Mouse (Mus musculus) layer of hippocampus, adult 2 months (tissue): ENCODE results near the gene Wipf1. TPM values are rescaled to one million over a fixed set of nuclear protein-coding genes. Genes with fewer than 3 reads are reported as not detected.
"Not testable (repeated sequence)": the region's sequence is repeated elsewhere in the genome, so short reads cannot be mapped to it uniquely, and the experiment has no call there.

Experiments used
- DNase-seq, 2 experiments: peaks; one replicate each; pipeline ENCODE4 v3.0.0; 2022; ENCODE audit warnings: low spot score in 2 of 2
- H3K27ac ChIP-seq: fragments of 200-600 bp; 2 replicates; pipeline ENCODE4 v1.8.1; 2022
- H3K4me3 ChIP-seq: fragments of 200-600 bp; 2 replicates; pipeline ENCODE4 v1.8.1; 2022; ENCODE audit warnings: mild to moderate bottlenecking
- CTCF ChIP-seq: fragments of 200-600 bp; conservative IDR thresholded peaks from 2 replicates; pipeline ENCODE4 v1.8.1; 2022; ENCODE audit warnings: antibody characterized with exemption, mild to moderate bottlenecking, moderate library complexity
- total RNA-seq, 2 experiments: library from RNA; stranded (reverse); gene quantifications; 2 replicates each; pipeline ENCODE4 v1.2.3; 2021

The Wipf1 gene
- total RNA-seq, 2 experiments from 2014 or later = 8.1 to 10.0 TPM

GRCm38 (mm10) chr2:73560899-73561664, 31.5 kb upstream of the Wipf1 start:
- Histone ChIP-seq H3K4me3 (peak overlapping the region; percentile 36; the same call in 1 of the 2 replicates), H3K27ac (no peak overlapping the region)
- no peak for DNase-seq

DNA sequence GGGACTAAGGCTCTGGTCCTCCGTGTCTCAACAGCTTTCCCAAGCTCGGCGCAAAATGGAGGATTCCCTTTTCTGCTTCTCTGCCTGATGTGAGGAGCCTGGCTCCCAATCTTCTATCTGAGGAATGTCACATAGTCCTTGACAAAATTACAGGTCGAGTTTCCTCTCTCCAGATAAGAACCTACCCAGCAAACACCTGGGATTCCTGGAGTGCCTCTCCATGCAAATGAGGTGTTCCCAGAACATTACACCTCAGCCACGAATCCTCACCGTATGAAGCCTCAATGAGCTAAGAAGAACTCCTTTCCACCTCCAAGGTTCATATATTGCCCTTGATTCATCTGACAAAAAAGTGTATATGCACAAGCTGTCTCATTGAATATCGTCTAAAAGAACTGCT, 30.9 kb upstream of the Wipf1 start:
- TF ChIP-seq CTCF = no peak
- no peak overlapping the region for H3K27ac ChIP-seq
- no peak overlapping the region for H3K4me3 ChIP-seq
- DNase-seq = no peak

More at GRCm38 (mm10) chr2:73560899-73561664, 31.5 kb upstream of the Wipf1 start:
- no peak for TF ChIP-seq CTCF

DNA sequence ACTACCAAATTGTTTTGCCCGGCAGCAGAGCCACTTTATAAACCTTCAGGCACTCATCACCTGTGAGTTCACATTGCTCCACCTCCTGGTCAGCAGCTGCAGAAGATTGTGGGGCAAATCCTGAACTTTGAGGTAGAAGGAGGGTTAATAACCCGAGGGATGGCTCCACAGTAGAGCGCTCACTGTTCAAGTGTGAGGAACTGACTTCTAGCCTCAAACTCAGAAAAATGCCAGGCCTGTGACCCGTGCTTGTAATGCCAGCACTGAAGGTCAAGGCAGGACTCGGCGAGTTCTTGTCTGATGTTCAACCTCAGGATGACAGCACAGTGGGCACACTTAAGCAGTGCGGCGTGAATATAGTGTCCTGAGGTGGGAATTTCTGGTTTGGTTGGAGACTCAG, 28.4 kb upstream of the Wipf1 start:
- no peak overlapping the region for H3K27ac ChIP-seq
- H3K4me3 ChIP-seq = no peak overlapping the region
- DNase-seq = no peak
- TF ChIP-seq CTCF = no peak

GRCm38 (mm10) chr2:73557061-73557460, 27.5 kb upstream of the Wipf1 start:
- not testable (repeated sequence) for DNase-seq, H3K27ac ChIP-seq, H3K4me3 ChIP-seq

GRCm38 (mm10) chr2:73554389-73554788, 24.9 kb upstream of the Wipf1 start:
- Histone ChIP-seq H3K4me3 (no peak overlapping the region), H3K27ac (no peak overlapping the region)
- no peak for DNase-seq
- no peak for TF ChIP-seq CTCF

DNA sequence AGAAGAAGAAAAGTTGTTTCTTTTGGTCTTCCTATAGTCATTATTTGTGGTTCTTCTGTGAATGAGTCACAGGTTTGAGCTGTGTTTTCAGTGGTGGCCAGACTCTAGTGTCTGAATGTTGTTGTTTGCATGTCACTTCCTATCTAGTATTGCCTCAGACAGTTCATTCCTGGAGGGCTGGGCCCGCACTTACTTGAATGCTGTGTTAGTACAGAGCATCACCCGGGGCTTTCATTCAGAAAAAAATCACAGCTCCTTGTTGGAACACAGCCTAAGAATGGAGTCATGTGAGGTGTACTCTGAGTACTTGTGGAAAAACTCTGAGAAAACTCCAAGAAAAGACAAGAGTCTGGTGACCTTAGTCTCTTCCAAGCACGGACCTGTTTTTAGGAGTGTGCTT, 23.4 kb upstream of the Wipf1 start:
- DNase-seq = no peak
- no peak overlapping the region for H3K27ac ChIP-seq
- H3K4me3 ChIP-seq = no peak overlapping the region
- no peak for TF ChIP-seq CTCF

- peak in 1 of 2 experiments; percentile 53 for DNase-seq
- peak overlapping the region; percentile 34 for H3K4me3 ChIP-seq
- peak; percentile 91 for TF ChIP-seq CTCF
- 0 out of 2 replicates have a peak overlapping the region, but pooled peaks have one; percentile 19 for H3K27ac ChIP-seq
Measured at GRCm38 (mm10) chr2:73550725-73551124, 21.2 kb upstream of the Wipf1 start.

GRCm38 (mm10) chr2:73548542-73548941, 19.0 kb upstream of the Wipf1 start:
- Histone ChIP-seq H3K4me3 (no peak overlapping the region), H3K27ac (no peak overlapping the region)
- TF ChIP-seq CTCF = no peak
- no peak for DNase-seq

DNA sequence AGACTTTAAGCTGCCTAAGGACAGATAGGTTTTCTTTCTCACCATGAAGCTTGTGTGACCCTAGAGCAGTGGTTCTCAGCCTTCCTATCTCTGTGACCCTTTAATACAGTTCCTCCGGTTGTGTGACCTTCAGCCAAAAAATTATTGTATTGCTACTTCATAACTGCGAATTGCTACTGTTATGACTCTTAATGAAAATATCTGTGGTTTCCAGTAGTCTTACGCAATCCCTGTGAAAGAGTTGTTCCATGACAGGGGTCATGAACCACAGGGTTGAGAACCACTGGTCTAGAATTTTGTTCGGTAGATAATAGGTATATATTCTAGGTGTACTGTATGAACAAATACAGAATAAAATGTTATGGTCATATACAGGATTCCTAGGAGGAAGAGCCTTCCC, 17.7 kb upstream of the Wipf1 start:
- no peak overlapping the region for H3K4me3 ChIP-seq
- no peak for TF ChIP-seq CTCF
- no peak overlapping the region for H3K27ac ChIP-seq
- DNase-seq = no peak

GRCm38 (mm10) chr2:73545556-73545955, 16.0 kb upstream of the Wipf1 start:
- Histone ChIP-seq H3K27ac (no peak overlapping the region), H3K4me3 (no peak overlapping the region)
- DNase-seq = no peak
- no peak for TF ChIP-seq CTCF

GRCm38 (mm10) chr2:73540450-73541162, 11.1 kb upstream of the Wipf1 start:
- no peak for TF ChIP-seq CTCF

DNA sequence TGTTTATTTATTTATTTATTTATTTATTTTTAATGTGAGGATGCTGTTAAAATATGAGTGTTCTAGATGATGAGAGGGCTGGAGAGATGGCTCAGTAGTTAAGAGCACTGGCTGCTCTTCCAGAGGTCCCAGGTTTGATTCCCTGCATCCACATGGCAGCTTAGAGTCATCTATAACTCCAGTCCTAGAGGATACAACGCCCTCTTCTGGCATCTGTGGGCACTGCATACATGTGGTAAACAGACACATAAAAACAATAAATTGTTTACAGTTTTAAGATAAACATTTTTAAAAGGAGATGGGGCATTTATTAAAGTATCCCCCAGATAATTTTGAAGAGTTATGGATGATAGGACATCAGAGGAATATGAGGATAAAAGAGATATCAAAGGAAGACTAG, 10.2 kb upstream of the Wipf1 start:
- no peak overlapping the region for H3K27ac ChIP-seq
- TF ChIP-seq CTCF = peak; percentile 66
- no peak for DNase-seq
- H3K4me3 ChIP-seq = no peak overlapping the region

More at GRCm38 (mm10) chr2:73540450-73541162, 11.1 kb upstream of the Wipf1 start:
- Histone ChIP-seq H3K27ac (no peak overlapping the region), H3K4me3 (no peak overlapping the region; the same call in 1 of the 2 replicates)
- DNase-seq = no peak

GRCm38 (mm10) chr2:73539141-73539540, 9.6 kb upstream of the Wipf1 start:
- Histone ChIP-seq H3K4me3 (no peak overlapping the region), H3K27ac (no peak overlapping the region)
- TF ChIP-seq CTCF = no peak
- no peak for DNase-seq

- H3K27ac ChIP-seq = no peak overlapping the region
- H3K4me3 ChIP-seq = no peak overlapping the region
- DNase-seq = no peak
- no peak for TF ChIP-seq CTCF
Measured at GRCm38 (mm10) chr2:73538590-73538989, 9.1 kb upstream of the Wipf1 start.
